Mouse (Mus musculus) kidney, postnatal 25 days (tissue): ENCODE results near the gene Krt39.
A peak's percentile ranks its signal among the peaks of the same experiment; 100 is the strongest.

Experiments
- DNase-seq, 2 experiments: peaks; one replicate each; pipeline ENCODE4 v3.0.0; 2021; ENCODE audit warnings: mixed read lengths in 2 of 2

The Krt39 gene

DNA sequence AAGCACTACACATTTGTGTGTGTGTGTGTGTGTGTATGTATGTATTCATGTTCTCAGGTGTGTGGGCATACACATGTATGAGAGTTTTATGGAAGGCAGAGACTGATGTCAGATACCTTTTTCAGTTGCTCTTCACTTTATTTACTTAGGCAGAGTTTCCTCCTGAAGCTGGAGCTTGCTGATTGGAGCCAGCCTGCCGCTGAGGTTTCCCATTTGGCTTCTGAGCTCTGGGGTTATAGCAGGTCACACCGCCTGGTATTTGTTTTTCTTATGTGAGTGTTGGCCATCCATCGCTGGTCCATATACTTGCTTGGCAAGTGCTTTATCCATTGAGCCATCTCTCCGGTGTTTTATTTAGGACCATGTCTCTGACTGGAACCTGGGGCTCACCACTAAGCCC, 51.9 kb downstream of the Krt39 start:
- no peak for DNase-seq

- DNase-seq, result no peak
Observed at GRCm38 (mm10) chr11:99468566-99468965, 52.6 kb downstream of the Krt39 start.

GRCm38 (mm10) chr11:99466316-99466715, 54.8 kb downstream of the Krt39 start:
- DNase-seq, result no peak

DNA sequence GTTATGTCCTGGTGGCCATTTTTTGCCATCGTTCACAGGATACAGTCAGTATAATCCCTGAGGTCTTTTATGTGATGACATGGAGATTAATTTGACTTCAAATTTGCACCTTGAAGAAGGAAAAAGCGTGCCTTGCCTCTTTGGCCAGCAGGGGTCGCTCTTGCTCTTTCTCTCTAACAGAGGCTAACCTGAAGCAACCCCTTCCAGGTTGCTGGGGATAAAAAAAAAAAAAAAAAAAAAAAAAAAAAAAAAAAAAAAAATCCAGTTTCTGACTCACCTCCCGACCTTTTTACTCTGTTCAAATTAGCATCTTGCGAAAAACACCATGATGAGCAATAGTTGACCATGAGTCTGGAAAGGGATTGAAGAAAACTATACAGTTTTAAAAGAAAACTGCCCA, 56.3 kb downstream of the Krt39 start:
- peak; percentile 82 to 90 for DNase-seq
